Mouse (Mus musculus) heart, embryonic 15.5 days (tissue): Measurements from ENCODE around the gene Zfp36l1. TPM values are rescaled to one million over a fixed set of nuclear protein-coding genes. Genes with fewer than 3 reads are reported as not detected.
A peak's percentile ranks its signal among the peaks of the same experiment; 100 is the strongest.

Experiments
- ATAC-seq: fragments of 200-750 bp; cut with Nextera tagmentation; replicated peaks from 2 replicates; pipeline ENCODE4 v1.8.0; 2017; ENCODE audit warnings: low read depth, moderate TSS enrichment; ENCODE audit not compliant: insufficient number of reproducible peaks, insufficient read depth, low FRiP score
- H3K27ac ChIP-seq: fragments of 300-500 bp; sonication (generic); 2 replicates; pipeline ENCODE4 v1.5.1; 2015; ENCODE audit warnings: mild to moderate bottlenecking, inconsistent platforms
- H3K27me3 ChIP-seq: fragments of 300-500 bp; sonication (generic); 2 replicates; pipeline ENCODE4 v1.6.1; 2015; ENCODE audit warnings: inconsistent platforms
- H3K36me3 ChIP-seq: fragments of 300-500 bp; sonication (generic); 2 replicates; pipeline ENCODE4 v1.6.1; 2015; ENCODE audit warnings: mild to moderate bottlenecking, inconsistent platforms
- H3K4me1 ChIP-seq: fragments of 300-500 bp; sonication (generic); replicated peaks from 2 replicates; pipeline ENCODE4 v1.6.1; 2015; ENCODE audit warnings: inconsistent platforms
- H3K4me2 ChIP-seq: fragments of 300-500 bp; sonication (generic); 2 replicates; pipeline ENCODE4 v1.6.1; 2015; ENCODE audit warnings: inconsistent platforms, mild to moderate bottlenecking, moderate library complexity
- H3K4me3 ChIP-seq: fragments of 300-500 bp; sonication (generic); 2 replicates; pipeline ENCODE4 v1.5.1; 2015; ENCODE audit warnings: mild to moderate bottlenecking, inconsistent platforms
- H3K9ac ChIP-seq: fragments of 300-500 bp; sonication (generic); 2 replicates; pipeline ENCODE4 v1.6.1; 2015; ENCODE audit warnings: mild to moderate bottlenecking, inconsistent platforms
- H3K9me3 ChIP-seq: fragments of 300-500 bp; sonication (generic); replicated peaks from 2 replicates; pipeline ENCODE4 v1.6.1; 2016; ENCODE audit warnings: inconsistent platforms
- WGBS: fragments of 180-500 bp; shearing (Covaris S2); methylation state at CpG from one replicate; pipeline ENCODE4 v1.1.7; 2015; ENCODE audit warnings: mixed read lengths; 5-methylcytosine and 5-hydroxymethylcytosine counted together
- polyA plus RNA-seq: library from polyadenylated mRNA; unstranded; fragments of >200 nt; fragmentation: Nextera tagmentation; extraction: Ambion mirVana; gene quantifications from 2 replicates; pipeline ENCODE4 v1.2.1, GENCODE M21; 2015

Gene Zfp36l1
- polyA plus RNA-seq, 1 experiment from 2014 or later = 94.7 TPM

DNA sequence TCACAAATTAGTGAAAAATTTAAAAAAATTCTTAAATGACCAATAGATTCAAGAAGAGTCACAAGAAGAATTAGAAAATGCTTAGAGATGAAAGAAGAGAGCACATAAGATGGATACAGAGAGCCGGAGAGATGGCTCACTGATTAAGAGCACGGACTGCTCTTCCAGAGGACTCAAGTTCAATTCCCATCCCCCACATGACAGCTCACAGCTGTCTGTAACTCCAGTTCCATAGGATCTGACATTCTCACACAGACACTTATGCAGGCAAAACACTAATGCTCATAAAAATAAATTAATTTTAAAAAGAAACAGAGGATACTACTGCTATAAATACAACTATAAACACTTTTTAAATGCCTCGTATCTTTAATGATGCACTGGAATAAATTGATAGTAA is 32.0 kb upstream of the Zfp36l1 start:
- Histone ChIP-seq H3K9ac (no peak overlapping the region), H3K4me2 (no peak overlapping the region), H3K36me3 (no peaks in the 10 kb centered on the region), H3K27me3 (no peaks in the 10 kb centered on the region), H3K9me3 (no peaks in the 10 kb centered on the region), H3K27ac (no peak overlapping the region), H3K4me1 (peaks cover 12% of the 10 kb centered on the region), H3K4me3 (no peak overlapping the region)
- no peak for ATAC-seq
- WGBS = 78% methylated on average over 3 of the region's 3 CpGs

DNA sequence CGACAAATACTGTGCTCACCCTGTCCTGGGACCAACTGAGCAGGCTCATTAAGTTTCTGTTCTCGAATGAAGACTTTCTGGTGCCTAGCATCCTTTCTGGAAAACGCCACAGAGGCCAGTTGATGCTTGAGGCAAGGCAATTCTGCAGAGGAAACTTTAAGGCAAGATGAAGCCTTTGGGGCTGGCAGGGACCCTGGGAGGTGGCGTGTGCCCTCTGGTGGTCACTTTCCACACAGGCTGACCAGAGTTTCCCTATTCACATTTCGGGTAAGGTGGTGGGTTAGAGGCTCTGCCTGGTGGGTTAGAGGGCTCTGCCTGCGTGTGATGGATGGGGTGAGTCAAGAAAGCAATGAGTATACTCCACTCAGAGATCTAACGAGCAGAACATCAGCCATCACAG is 28.7 kb upstream of the Zfp36l1 start:
- H3K4me1 ChIP-seq = peaks cover 19% of the 10 kb centered on the region
- no peak overlapping the region for H3K4me3 ChIP-seq
- no peak overlapping the region for H3K27ac ChIP-seq
- H3K4me2 ChIP-seq = no peak overlapping the region
- ATAC-seq = no peak
- no peaks in the 10 kb centered on the region for H3K36me3 ChIP-seq
- no peaks in the 10 kb centered on the region for H3K9me3 ChIP-seq
- 23% methylated on average over 7 of the region's 7 CpGs for WGBS
- no peaks in the 10 kb centered on the region for H3K27me3 ChIP-seq
- no peak overlapping the region for H3K9ac ChIP-seq

DNA sequence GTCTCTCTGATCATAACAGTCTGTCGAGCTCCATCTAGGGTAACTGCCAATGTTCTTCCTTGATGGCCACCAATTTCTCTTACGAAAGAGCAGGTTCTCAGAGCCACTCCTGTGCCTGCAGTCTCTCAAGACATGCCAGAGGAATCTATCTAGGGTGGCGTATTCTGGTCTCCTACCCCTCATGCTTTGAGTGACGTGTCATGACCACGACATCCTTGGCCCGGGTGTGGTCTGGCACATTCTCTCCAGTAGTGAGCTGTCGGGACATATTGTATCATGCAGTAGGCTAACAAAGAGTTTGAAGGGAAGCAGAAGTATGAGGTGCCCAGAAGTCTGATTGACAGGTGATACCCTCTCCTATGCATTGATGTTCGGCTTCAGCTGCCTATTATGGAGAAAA is 28.2 kb upstream of the Zfp36l1 start:
- H3K27me3 ChIP-seq = no peaks in the 10 kb centered on the region
- H3K27ac ChIP-seq = no peak overlapping the region
- peaks cover 22% of the 10 kb centered on the region for H3K4me1 ChIP-seq
- no peak for ATAC-seq
- WGBS = 70% methylated on average over 8 of the region's 8 CpGs
- H3K4me2 ChIP-seq = no peak overlapping the region
- H3K9me3 ChIP-seq = no peaks in the 10 kb centered on the region
- no peaks in the 10 kb centered on the region for H3K36me3 ChIP-seq
- no peak overlapping the region for H3K4me3 ChIP-seq
- no peak overlapping the region for H3K9ac ChIP-seq

DNA sequence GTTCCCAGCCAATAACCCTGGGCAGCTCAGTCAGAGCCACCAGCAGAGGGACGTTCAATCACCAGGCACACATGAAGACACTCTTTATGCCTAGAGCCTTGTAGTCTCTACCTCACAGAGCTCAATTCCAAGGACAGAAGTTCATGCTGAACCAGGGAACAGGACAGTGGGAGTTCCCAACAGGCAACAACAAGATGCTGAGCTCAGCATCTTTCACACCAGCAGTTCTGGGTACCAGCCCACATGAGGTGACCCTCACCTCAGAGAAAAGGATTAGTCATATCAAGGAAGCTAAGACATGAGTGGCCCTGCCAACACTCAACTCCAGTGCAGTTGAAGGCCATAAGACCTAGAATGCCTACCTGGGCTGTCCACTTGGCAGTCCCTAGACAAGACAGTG is 24.9 kb upstream of the Zfp36l1 start:
- Histone ChIP-seq H3K27me3 (no peaks in the 10 kb centered on the region), H3K9me3 (no peaks in the 10 kb centered on the region), H3K4me1 (peaks cover 30% of the 10 kb centered on the region), H3K27ac (peak overlapping the region; percentile 92; the same call in 1 of the 2 replicates), H3K4me3 (no peak overlapping the region), H3K36me3 (no peaks in the 10 kb centered on the region), H3K4me2 (no peak overlapping the region), H3K9ac (no peak overlapping the region)
- ATAC-seq = no peak
- 52% methylated on average over 1 of the region's 1 CpGs for WGBS

DNA sequence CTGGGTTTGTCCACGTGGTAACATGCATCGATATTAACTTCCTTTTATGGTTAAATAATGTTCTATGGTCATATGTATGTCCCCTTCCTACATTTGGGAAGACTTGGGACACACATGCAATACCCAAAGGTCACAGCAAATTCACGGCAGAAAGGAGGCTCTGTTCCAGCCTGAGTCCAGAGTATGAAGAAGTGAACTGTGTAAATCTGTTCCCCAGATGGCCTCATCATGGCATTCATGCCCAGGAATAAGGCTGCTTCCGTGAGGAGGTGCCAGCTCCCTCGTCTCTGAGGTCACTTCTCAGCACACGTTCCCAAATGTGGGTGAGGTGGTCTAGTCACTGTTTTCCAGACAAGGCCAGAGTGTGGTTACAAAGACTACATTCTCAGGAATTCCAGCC is 24.4 kb upstream of the Zfp36l1 start:
- H3K9ac ChIP-seq = no peak overlapping the region
- H3K4me3 ChIP-seq = no peak overlapping the region
- H3K4me2 ChIP-seq = no peak overlapping the region
- no peaks in the 10 kb centered on the region for H3K9me3 ChIP-seq
- H3K36me3 ChIP-seq = no peaks in the 10 kb centered on the region
- H3K27me3 ChIP-seq = no peaks in the 10 kb centered on the region
- ATAC-seq = no peak
- WGBS = 77% methylated on average over 6 of the region's 6 CpGs
- peak overlapping the region; percentile 92 for H3K27ac ChIP-seq
- H3K4me1 ChIP-seq = peaks cover 30% of the 10 kb centered on the region

DNA sequence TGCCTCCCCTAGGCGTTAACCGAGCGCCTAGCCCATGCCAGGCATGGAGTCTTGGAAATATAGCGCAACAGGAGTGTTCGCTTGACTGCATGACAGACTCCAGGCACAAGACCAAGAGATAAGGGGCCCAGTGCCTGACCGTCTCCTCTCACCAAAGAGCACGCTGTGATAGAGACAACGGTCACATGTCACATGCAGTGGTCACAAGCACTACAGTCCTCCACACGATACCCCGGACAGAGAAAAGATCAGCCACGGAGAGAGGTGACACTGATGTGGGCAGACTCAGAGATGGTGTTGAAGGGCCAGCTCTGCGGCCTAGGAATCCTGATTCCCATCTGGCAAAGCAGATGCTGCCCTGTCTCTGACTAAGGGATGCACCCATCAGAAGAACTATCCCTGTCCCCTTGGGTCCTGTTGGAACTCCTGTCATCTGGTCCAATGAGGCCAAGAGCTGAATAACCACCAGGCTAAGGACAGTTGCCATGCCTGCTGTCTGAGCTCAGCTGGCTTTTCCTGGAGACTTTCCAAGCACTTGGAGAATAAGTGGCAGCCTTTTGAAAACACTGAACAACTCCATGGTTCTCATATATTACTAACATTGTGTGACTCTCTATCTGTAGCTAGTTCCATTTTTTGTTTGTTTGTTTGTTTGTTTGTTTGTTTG is 23.6 kb upstream of the Zfp36l1 start:
- no peak overlapping the region for H3K9ac ChIP-seq
- H3K4me1 ChIP-seq = peaks cover 37% of the 10 kb centered on the region
- no peaks in the 10 kb centered on the region for H3K9me3 ChIP-seq
- H3K4me2 ChIP-seq = peak overlapping the region; percentile 8; the same call in 1 of the 2 replicates
- H3K27me3 ChIP-seq = no peaks in the 10 kb centered on the region
- ATAC-seq = peak; percentile 79
- WGBS = 32% methylated on average over 12 of the region's 12 CpGs
- H3K27ac ChIP-seq = peak overlapping the region; percentile 92
- no peaks in the 10 kb centered on the region for H3K36me3 ChIP-seq
- no peak overlapping the region for H3K4me3 ChIP-seq

DNA sequence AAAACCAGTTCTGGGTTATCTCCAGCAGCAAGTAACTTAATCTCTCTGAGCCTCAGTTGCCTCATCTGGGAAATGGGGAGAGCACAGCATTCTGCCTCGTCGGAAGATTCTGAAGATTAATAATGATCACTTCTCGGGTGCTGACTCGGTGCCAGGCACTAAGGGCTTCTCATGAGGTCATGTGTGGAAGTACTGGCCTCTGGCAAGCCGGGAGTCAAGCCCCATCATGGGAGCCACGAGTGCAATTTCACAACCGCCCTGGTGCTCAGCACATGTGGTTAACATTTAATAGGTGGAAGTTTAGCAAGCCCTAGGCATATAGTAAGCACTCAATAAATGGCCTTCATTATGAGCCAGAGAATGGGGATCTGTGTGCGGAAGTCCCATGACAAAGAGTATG is 22.4 kb upstream of the Zfp36l1 start:
- Histone ChIP-seq H3K9ac (no peak overlapping the region), H3K27me3 (no peaks in the 10 kb centered on the region), H3K36me3 (no peaks in the 10 kb centered on the region), H3K9me3 (no peaks in the 10 kb centered on the region), H3K4me3 (no peak overlapping the region), H3K27ac (peak overlapping the region; percentile 92; the same call in 1 of the 2 replicates), H3K4me1 (peaks cover 45% of the 10 kb centered on the region), H3K4me2 (no peak overlapping the region)
- WGBS = 86% methylated on average over 8 of the region's 8 CpGs
- no peak for ATAC-seq

DNA sequence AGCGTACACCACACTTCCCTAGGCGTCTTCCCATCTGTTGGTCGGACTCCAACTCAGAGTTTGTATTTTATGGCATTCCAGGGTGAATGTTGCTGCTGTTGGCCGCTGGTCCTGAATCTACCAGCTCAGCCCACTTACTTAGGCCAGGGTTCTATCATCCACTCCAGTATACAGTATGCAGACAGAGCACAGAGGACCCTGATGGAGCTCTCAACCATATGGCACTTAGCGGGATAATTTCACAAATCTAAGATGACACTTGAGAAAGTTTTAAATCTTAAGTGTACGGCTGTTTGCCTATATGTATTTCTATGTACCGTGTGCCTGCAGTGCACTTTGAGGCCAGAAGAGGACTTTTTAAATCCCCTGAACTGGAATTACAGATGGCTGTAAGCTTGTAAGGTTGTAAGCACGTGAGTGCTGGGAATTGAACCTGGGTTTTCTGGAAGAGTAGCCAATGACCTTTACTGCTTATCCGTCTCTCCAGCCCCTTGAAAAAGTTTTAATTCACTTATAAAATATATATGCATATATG is 20.3 kb upstream of the Zfp36l1 start:
- no peak for ATAC-seq
- Histone ChIP-seq H3K4me3 (no peak overlapping the region), H3K9ac (peak overlapping the region; percentile 86; the same call in 1 of the 2 replicates), H3K36me3 (no peaks in the 10 kb centered on the region), H3K27ac (peak overlapping the region; percentile 99), H3K27me3 (no peaks in the 10 kb centered on the region), H3K9me3 (no peaks in the 10 kb centered on the region), H3K4me2 (peak overlapping the region; percentile 76; the same call in 1 of the 2 replicates), H3K4me1 (peaks cover 57% of the 10 kb centered on the region)
- WGBS = 44% methylated on average over 9 of the region's 9 CpGs

DNA sequence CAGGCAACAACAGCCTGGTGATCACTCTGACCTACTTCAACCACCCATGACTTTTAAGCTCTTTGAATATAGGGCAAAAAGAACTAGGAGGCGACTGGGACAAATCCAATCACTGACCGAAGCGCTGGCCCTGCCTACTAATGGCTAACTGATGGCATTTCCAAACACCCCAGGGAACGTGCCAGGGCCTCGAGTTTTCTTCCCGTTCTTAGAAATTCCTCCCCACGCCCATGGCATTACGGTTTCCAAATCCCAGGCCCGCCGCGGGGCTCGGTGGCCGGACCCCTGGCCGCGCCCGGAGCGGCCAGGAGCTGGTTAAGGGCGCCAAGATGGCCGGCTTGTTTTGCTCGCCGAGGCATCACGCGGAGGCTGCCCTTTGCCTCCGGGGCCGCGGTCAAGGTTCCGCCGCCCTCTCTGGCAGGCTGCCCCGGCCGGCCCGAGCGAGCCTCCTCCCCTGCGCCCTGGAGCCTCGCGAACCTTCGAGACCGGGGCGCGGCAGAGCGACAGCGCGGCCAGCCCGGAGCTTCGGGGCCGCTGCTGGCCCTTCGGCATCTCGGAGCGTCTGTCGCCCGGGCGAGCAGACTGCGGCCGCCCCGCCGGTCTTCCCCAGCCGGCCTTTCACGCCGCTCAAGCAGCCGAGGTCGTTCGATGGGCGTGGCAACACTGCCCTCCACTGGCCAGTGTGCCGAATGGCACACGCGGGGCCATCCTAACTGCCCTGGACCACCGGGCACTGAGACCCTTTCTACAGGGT is 19.6 kb upstream of the Zfp36l1 start:
- under 1% methylated on average over 66 of the region's 66 CpGs for WGBS
- no peaks in the 10 kb centered on the region for H3K9me3 ChIP-seq
- no peaks in the 10 kb centered on the region for H3K27me3 ChIP-seq
- peak overlapping the region; percentile 99 for H3K27ac ChIP-seq
- peak overlapping the region; percentile 76 for H3K4me2 ChIP-seq
- peaks cover 54% of the 10 kb centered on the region for H3K4me1 ChIP-seq
- no peaks in the 10 kb centered on the region for H3K36me3 ChIP-seq
- ATAC-seq = peak; percentile 74
- H3K9ac ChIP-seq = peak overlapping the region; percentile 86
- peak overlapping the region; percentile 66 for H3K4me3 ChIP-seq

DNA sequence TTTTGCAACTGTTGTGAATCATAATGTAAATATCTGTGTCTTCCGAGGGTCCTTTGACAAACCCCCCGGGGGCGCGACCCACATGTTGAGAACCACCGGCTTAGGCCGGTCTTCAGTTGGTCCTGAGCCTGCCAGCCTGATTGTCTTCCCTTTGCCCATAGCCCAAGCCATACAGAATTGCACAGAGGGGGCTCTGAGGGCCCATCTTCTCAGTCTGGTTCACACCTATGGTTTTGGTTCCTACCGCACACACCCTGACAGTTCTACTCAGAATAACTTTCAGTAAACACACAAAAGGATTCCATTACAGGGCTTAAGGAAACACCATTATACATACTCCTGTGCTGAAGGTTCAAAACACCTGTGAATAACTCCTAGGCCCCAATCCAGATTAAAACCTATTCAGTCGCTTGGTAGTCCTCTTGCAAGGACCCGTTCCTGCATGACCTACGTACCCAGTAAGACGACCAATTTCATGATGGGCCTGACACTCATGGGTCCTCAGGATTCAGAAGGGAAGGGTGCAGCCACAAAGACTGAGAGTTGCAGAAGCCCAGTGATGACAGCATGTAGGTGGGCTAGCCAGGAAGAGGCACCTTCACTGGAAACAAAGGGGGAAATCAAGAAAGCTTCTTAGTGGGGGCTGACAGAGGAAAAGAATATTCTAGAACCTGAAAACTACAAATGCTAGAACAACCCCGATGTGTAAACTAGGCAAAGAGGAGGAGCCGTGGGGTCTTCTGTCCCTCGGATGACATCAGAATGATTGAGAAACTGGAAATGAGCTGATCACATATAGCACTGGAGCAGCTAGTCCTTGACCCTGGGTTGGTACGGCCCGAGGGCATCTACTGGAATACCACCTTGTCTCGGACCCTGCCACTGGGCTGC is 18.8 kb upstream of the Zfp36l1 start:
- Histone ChIP-seq H3K9me3 (no peaks in the 10 kb centered on the region), H3K27ac (peak overlapping the region; percentile 99), H3K9ac (peak overlapping the region; percentile 86), H3K36me3 (no peaks in the 10 kb centered on the region), H3K4me3 (peak overlapping the region; percentile 66), H3K4me1 (peaks cover 45% of the 10 kb centered on the region), H3K4me2 (peak overlapping the region; percentile 76), H3K27me3 (no peaks in the 10 kb centered on the region)
- WGBS = 52% methylated on average over 17 of the region's 17 CpGs
- ATAC-seq = no peak
